Mouse (Mus musculus) thymus, postnatal 10 days (tissue): ENCODE measurements around the gene Zfp629.

ENCODE experiments used
- DNase-seq, 2 experiments: peaks; one replicate each; pipeline ENCODE4 v3.0.0; 2021; ENCODE audit warnings: low spot score in 2 of 2

Zfp629 gene

DNA sequence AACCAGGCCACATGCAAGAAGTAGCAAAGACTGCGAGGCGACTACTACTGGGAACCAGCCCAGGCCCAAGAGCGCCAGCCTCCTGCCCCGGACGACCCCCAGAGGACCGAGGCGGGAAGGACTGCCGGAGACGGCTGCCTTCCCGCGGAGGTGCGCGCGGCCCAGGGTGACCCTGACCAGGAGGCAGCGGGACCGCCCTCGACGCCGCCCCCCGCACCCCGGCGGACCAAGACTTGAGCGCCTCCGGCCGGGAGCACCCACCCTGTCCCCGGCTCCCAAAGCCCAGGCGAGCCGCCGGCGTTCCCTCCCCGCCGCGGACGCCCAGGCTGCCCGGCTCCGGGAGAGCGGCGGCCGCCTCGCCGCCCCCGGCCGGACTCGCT, 1.1 kb downstream of the Zfp629 start:
- DNase-seq, result peak; percentile 28 to 50

DNA sequence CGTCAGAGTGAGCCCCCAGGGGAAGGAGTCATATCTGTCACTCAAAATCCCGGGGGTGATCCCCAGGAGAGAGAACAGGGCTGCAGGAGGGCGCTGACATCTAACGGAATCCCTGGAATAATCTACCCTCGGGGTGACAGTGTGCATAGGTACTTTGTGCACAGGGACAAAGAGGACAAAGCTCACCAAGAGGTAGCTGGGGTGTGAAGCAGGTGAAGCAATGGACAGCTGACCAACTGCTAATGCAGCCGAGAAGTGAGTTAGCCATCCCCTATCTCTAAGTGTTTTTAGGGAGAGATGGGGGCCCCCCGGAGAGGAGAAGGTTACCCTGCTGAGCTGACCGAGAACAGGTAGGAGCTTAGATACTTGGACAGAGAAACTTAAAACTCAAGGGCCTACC, 1.5 kb downstream of the Zfp629 start:
- DNase-seq, result no peak

- DNase-seq, result no peak
Measured at GRCm38 (mm10) chr7:127613501-127613900, 2.1 kb downstream of the Zfp629 start.

DNA sequence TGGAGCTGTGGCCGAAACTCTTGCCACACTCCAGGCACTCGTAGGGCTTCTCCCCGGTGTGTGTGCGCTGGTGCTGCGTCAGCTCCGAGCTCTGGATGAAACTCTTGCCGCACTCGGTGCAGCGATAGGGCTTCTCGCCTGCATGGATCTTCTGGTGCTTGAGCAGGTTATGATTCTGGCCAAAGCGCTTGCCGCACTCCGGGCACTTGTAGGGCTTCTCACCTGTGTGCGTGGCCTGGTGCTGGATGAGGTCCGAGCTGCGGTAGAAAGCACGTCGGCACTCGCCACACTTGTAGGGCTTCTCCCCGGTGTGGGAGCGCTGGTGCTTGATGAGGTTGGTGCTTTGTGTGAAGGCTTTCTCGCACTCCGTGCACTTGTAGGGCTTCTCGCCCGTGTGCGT, 4.0 kb downstream of the Zfp629 start:
- DNase-seq, result no peak

- no peak for DNase-seq
Measured at GRCm38 (mm10) chr7:127611011-127611410, 4.6 kb downstream of the Zfp629 start.

DNA sequence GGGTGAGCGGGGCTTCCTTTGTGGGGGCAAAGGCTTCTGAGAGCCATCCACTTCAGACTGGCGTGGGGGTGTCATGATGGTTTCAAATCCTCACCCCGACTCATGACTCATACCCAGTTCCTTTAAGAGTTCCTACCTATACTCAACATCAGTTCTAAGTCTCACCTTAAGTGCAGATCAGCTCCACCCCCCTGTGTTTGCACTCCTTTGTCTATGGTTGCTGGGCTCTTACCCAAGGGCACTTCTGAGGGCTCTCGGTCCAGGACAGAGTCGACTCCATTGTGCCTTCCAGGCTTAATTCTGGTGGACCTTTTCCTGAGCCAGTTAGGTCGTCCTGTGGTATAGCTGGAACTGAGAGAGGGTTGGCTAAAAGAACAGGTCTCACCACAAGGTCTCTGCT, 8.4 kb downstream of the Zfp629 start:
- no peak for DNase-seq

DNA sequence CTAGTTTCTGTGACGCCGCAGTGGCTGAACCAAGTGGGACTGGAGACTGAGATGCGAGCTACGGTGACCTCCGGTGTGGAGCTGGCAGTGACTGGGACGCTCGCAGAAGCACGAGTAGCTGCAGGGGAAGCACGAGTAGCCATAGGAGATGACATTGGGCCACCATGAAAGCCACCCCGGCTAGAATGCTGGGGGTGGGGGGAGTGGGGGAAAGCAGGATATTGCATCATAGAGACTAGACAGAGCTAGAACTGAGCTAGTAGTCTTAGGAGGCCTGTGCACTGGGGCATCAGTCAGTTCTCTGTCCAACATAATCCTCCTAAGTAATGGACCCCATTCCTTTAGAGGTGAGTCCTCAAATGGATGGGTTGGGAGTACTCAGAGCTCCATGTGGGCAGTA, 11.3 kb downstream of the Zfp629 start:
- no peak for DNase-seq

DNA sequence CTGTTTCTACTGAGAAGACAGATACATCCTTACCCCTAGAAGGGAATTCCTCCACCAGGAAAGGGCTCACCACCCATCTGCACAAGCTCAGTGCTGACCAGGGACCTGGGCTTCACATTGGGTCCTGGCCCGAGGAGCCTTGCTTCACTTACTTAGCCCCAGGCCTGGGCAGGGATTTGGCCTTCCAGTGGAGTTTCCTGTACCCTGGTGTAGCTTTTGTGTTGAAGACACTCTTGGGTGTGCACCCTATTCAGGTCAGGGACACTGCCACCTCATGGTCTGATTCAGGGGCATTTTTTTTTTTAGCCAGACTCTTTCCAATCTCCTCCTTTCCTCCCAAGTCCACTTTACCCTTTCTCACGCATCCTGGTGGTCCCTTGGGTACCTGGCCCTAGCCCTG, 12.7 kb downstream of the Zfp629 start:
- DNase-seq, result no peak

DNA sequence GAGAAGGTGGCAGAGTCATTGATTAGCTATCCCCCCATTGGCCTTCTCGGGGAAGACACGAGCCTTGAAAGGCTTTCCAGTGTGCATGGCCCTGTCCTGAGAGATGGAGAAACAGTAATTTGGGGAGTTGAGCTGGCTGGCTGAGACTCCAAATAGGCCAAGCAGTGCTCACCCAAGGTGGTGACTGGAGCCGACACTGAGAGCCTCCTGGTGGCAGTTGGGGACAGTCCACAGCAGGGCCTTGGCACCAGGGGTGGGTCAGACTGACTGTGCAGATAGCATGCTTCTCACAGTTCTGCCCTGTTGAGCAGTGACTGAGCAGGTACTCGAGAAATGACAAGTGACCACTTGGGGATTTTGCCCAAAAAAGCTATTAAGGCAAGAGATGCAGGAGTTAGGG, 13.9 kb downstream of the Zfp629 start:
- no peak for DNase-seq

DNA sequence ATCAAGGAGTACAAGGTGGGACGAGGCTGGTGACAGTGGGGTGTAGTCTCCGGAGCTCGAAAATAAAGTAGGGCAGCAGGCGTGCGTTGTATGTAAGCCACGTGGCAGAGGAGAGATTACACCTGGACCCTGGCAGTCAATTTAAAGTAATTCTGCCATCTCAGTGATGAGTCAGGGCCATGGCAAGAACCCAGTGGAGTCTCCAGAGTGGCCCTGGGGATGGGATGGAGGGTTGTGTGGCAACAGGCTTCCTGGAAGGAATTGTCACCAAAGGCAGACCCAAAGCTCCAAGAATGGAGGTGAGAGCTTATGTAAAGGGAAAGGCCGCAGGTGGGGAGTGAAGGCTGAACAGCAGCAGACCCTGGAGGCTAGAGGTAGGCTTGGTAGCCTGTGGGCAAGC, 15.0 kb downstream of the Zfp629 start:
- DNase-seq, result no peak

- DNase-seq, result no peak
Measured at GRCm38 (mm10) chr7:127596747-127597146, 18.9 kb downstream of the Zfp629 start.

DNA sequence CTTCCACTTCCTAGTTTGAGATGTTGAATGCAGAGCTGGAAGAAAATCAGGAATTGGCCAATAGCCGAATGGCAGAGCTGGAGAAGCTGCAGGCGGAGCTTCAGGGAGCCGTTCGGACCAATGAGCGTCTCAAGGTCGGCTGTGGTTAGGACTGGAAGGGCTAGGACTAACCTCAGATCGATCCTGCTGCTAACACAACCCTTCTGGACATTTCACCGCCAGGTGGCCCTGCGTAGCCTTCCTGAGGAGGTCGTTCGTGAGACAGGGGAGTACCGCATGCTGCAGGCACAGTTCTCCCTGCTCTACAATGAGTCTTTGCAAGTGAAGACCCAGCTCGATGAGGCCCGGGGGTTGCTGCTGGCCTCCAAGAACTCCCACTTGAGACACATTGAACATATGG, 23.0 kb downstream of the Zfp629 start:
- no peak for DNase-seq

DNA sequence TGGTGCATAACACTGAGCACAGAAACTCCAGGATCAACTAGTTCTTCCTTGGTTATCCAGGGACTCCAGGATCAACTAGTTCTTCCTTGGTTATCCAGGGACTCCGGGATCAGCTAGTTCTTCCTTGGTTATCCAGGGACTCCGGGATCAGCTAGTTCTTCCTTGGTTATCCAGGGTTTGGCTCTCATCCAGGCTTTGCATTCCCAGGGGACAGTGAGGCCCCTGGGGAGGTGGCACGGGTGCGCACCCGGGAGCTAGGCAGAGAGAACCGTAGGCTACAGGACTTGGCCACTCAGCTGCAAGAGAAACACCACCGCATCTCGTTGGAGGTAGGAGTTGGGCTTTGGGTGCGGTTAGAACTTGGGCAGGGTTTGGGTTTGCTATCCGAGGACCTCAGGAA, 24.5 kb downstream of the Zfp629 start:
- DNase-seq, result no peak

- no peak for DNase-seq
Measured at GRCm38 (mm10) chr7:127589637-127590036, 26.0 kb downstream of the Zfp629 start.

GRCm38 (mm10) chr7:127588901-127589300, 26.7 kb downstream of the Zfp629 start:
- no peak for DNase-seq

GRCm38 (mm10) chr7:127588011-127588871, 27.4 kb downstream of the Zfp629 start, which contains the start of the genes Ccdc189 and Rnf40:
TSS of gene Ccdc189 (minus strand) at chr7:127588595.
TSS of gene Rnf40 (plus strand) at chr7:127588767.
- DNase-seq, result peak; percentile 78 to 89

DNA sequence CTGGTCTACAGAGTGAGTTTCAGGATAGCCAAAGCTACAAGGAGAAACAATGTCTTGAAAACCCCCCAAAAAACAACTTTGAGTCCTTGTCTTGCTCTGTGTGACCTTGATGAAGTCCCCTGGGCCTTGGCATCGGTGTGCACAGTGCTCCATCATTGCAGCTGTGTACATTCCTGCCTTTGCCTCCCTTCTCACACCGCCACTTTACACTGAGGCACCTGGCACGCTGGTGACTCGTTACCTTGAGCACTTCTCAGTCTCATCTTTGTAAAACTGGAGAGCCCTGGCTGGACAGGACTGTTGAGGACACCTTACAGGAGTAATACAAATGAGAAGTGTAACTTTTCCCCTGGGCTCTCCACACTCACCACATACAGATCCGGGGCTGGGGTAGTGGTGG, 28.4 kb downstream of the Zfp629 start:
- DNase-seq, result no peak

DNA sequence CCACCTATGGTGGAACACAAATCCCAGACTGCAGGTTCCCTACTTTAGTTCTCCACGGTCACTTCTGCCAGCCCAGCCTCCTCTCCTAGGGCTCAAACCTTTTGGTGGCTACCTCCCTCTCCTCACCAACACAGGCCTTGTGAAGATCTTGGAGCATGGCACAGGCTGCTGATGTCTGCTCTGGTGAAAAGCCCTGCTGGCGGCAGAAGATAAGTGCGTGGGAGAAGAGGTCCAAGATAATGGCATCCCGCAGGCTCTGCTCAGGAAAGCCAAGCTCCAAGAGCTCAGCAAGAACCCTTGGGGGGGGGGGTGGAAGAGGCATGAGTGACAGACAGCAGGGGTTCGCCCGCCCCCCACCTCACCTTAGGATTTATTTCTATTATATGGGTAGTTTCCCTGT, 29.4 kb downstream of the Zfp629 start:
- DNase-seq, result no peak

GRCm38 (mm10) chr7:127585031-127585430, 30.6 kb downstream of the Zfp629 start:
- no peak for DNase-seq

GRCm38 (mm10) chr7:127583260-127583659, 32.3 kb downstream of the Zfp629 start:
- DNase-seq, result no peak

DNA sequence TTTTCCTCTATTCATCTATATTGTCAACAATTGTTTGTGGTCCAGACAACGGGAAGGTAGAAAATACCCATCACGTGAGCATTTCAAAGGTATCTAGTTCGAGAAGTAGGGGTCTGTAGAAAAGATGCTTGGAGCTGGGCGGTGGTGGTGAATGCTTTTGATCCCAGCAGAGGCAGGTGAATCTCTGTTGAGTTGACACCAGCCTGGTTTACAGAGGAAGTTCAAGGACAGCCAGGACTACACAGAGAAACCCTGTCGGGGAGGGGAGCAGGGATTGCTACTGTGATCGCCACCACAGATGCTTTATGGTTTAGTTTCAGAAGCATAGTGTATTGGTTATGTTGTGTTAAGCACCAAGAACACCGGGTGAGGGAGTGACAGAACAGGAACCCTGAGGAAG, 41.5 kb downstream of the Zfp629 start:
- DNase-seq, result no peak

GRCm38 (mm10) chr7:127573503-127574008, 42.0 kb downstream of the Zfp629 start:
- peak; percentile 16 to 31 for DNase-seq

GRCm38 (mm10) chr7:127572895-127573471, 42.6 kb downstream of the Zfp629 start, which contains the start of gene Phkg2:
TSS of gene Phkg2 (plus strand) at chr7:127573340.
- DNase-seq, result peak; percentile 85 to 91
